Mouse (Mus musculus): Measurements from ENCODE around the gene Tbx6. TPM values are rescaled to one million over a fixed set of nuclear protein-coding genes. Genes with fewer than 3 reads are reported as not detected.
"Not testable (repeated sequence)": the region's sequence is repeated elsewhere in the genome, so short reads cannot be mapped to it uniquely, and the experiment has no call there.

Gene Tbx6
- polyA plus RNA-seq, 1 experiment from 2014 or later: 0.29 TPM

DNA sequence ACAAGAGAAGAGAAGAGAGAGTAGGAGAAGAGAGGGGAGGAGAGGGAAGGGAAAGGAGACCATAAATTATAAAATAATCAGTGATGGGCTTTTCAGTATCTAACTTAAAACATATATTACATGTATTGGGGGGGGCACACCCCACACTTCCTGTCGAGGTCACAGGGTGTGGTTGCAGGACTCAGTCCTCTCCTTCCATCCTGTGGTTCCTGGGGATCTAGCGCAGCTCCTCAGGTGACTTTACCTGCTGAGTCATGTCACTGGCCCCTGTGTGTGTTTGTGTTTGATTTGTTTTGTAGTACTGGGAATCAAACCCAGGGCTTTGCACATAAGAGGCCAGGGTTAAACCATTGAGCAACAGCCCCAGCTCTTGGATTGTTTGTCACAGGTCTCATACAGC, 6.8 kb upstream of the Tbx6 start:
- 47% methylated on average over 2 of the region's 2 CpGs for WGBS (ENCODE audit: insufficient replicate concordance)
- DNase-seq: no peak

DNA sequence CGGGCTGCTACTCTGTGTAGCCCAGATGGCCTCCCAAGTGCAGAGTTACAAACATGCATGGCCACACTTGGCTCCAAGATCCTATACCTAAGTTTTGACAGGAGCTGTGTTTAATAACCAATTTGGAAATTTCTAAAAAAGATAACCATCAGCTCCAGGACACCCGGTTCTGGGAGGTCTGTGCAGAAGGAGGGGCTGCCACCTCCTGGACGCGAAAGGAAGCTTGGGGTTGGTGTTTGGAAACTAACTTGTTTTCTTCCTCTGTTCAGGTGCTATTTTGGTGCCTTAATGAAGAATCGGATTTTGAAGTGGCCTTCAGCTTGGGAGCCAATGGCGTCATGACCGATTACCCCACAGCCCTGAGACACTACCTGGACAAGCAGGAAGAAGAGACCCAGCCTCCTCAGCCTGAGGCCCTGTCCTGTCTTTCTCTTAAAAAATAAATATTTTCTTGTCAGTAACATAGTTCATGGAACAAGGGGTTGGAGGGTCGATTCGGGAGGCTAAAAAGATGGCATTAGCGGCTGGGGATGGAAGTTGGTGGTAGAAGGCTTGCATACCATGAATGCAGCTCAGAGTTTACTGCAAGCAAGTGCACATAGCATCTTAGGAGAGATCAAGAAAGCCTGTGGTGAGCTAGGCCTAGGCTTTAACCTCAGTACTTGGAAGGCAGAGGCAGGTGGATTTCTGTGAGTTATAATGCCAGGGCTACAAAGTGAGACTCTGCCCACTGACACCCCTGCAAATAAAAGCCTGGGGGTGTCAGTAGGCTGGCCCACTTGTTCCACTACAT, 5.9 kb upstream of the Tbx6 start:
- peak overlapping the region; percentile 96 for H3K27ac ChIP-seq (ENCODE audit: low read depth)
- TF ChIP-seq CTCF (IDR thresholded peaks at IDR 0.05; ENCODE audit: low read depth): peak; percentile 48
- TF ChIP-seq EP300 (IDR thresholded peaks at IDR 0.05; ENCODE audit: low read depth): no peak
- no peak overlapping the region for H3K4me2 ChIP-seq (ENCODE audit: low read depth, low read length)

More for the DNA sequence above, 6.8 kb upstream of the Tbx6 start:
- H3K4me3 ChIP-seq (ENCODE audit: low read depth, low read length): no peak overlapping the region
- TF ChIP-seq EP300 (IDR thresholded peaks at IDR 0.05; ENCODE audit: low read depth) (no peak), CTCF (IDR thresholded peaks at IDR 0.05; ENCODE audit: low read depth) (no peak)
- H3K27ac ChIP-seq (ENCODE audit: low read depth): no peak overlapping the region
- H3K4me2 ChIP-seq (ENCODE audit: low read depth, low read length): no peak overlapping the region
- ATAC-seq: no peak
- no peaks in the 10 kb centered on the region for H3K9me3 ChIP-seq (ENCODE audit: low read length)
- H3K4me1 ChIP-seq (ENCODE audit: insufficient read depth): peaks cover 30% of the 10 kb centered on the region
- H3K9ac ChIP-seq (replicated peaks): no peak overlapping the region
- peaks cover 20% of the 10 kb centered on the region for H3K36me3 ChIP-seq (replicated peaks; ENCODE audit: insufficient read depth, low read length)
- H3K27me3 ChIP-seq (ENCODE audit: insufficient read depth, low read length): no peaks in the 10 kb centered on the region

DNA sequence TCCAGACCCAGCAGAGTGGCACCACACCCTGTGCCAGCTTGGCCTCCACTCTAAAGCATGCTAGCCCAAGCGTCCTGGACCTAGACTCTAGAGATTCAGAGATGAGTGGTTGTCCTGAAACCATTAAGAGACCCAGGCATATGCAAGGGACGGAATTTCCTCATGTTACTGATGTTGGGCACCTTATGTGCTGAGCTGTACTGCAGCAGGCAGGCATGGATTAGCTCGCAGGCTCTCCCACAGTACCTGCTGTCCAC, 5.4 kb upstream of the Tbx6 start:
- H3K27me3 ChIP-seq (ENCODE audit: insufficient read depth, low read length): no peaks in the 10 kb centered on the region
- ATAC-seq (no peak), DNase-seq (no peak)
- H3K27ac ChIP-seq (ENCODE audit: low read depth): peak overlapping the region; percentile 96
- H3K9me3 ChIP-seq (ENCODE audit: low read length): no peaks in the 10 kb centered on the region
- H3K36me3 ChIP-seq (replicated peaks; ENCODE audit: insufficient read depth, low read length): peaks cover 17% of the 10 kb centered on the region
- 77% methylated on average over 3 of the region's 3 CpGs for WGBS (ENCODE audit: insufficient replicate concordance)
- H3K9ac ChIP-seq (replicated peaks): no peak overlapping the region
- no peak overlapping the region for H3K4me3 ChIP-seq (ENCODE audit: low read depth, low read length)
- no peak for TF ChIP-seq EP300 (IDR thresholded peaks at IDR 0.05; ENCODE audit: low read depth)
- no peak for TF ChIP-seq CTCF (IDR thresholded peaks at IDR 0.05; ENCODE audit: low read depth)
- peaks cover 40% of the 10 kb centered on the region for H3K4me1 ChIP-seq (ENCODE audit: insufficient read depth)
- peak overlapping the region; percentile 94 for H3K4me2 ChIP-seq (ENCODE audit: low read depth, low read length)

More for the DNA sequence above, 5.9 kb upstream of the Tbx6 start:
- Histone ChIP-seq H3K4me1 (ENCODE audit: insufficient read depth) (peaks cover 37% of the 10 kb centered on the region), H3K9ac (replicated peaks) (no peak overlapping the region), H3K27me3 (ENCODE audit: insufficient read depth, low read length) (no peaks in the 10 kb centered on the region), H3K36me3 (replicated peaks; ENCODE audit: insufficient read depth, low read length) (peaks cover 17% of the 10 kb centered on the region), H3K9me3 (ENCODE audit: low read length) (no peaks in the 10 kb centered on the region), H3K4me3 (ENCODE audit: low read depth, low read length) (no peak overlapping the region)
- no peak for DNase-seq
- WGBS (ENCODE audit: insufficient replicate concordance): 71% methylated on average over 10 of the region's 10 CpGs
- no peak for ATAC-seq

DNA sequence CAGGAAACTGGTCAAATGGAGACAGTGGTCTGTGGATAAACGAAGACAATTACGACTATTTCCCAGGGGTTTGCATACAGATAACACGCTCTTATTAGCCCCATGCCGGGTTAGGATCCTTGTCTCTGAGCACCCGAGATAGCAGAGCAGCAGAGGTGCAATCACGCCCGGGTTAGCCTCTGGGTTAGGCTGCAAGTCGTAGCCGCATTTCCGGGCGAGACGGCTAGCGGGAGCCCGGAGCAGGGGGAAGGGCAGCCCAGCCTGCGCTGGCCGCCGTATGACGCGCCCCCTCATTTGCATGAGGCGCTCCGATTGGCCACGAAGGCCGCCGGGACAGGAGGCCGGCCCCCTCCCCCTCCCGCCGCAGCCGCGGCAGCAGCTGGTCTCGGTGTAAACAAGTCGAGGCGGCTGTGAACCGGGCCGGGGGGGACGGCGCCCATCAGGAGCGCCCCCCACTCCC, 4.7 kb upstream of the Tbx6 start, which contains the start of gene Ypel3:
Gene Ypel3, plus strand, starts transcription at position 358 of the 460 bp plus-strand sequence.
- TF ChIP-seq EP300 (IDR thresholded peaks at IDR 0.05; ENCODE audit: low read depth): peak; percentile 38; the same call in 1 of the 2 replicates
- TF ChIP-seq CTCF (IDR thresholded peaks at IDR 0.05; ENCODE audit: low read depth): no peak; the same call in 1 of the 2 replicates
- H3K27me3 ChIP-seq (ENCODE audit: insufficient read depth, low read length): no peaks in the 10 kb centered on the region
- under 1% methylated on average over 35 of the region's 37 CpGs for WGBS (ENCODE audit: insufficient replicate concordance)
- H3K9ac ChIP-seq (replicated peaks): peak within 1 kb of the TSS; percentile 99
- H3K27ac ChIP-seq (ENCODE audit: low read depth): peak within 1 kb of the TSS; percentile 96
- peak within 1 kb of the TSS; percentile 89 for H3K4me3 ChIP-seq (ENCODE audit: low read depth, low read length)
- H3K9me3 ChIP-seq (ENCODE audit: low read length): no peaks in the 10 kb centered on the region
- H3K4me2 ChIP-seq (ENCODE audit: low read depth, low read length): peak within 1 kb of the TSS; percentile 94
- peak; percentile 93 for ATAC-seq
- peaks cover 14% of the 10 kb centered on the region for H3K36me3 ChIP-seq (replicated peaks; ENCODE audit: insufficient read depth, low read length)
- DNase-seq: peak; percentile 97
- H3K4me1 ChIP-seq (ENCODE audit: insufficient read depth): peaks cover 48% of the 10 kb centered on the region

DNA sequence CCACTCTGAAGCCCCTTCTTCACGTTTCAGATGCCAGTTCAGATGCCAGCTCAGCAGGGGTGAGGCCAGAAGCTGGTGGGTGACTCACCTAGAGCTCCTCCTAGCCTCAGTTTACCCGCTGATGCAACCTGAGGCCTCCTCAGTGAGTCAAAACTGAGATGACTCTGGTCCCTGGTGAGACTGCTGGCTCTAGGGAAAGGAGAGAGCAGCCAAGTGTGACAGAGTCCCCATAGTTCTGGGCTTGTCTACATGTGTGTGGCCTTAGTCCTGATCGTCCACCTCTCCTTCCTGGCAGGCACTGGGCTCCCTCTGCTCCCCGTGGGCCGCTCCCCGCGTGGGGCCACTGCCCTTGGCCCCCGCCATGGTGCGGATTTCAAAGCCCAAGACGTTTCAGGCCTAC, 3.8 kb upstream of the Tbx6 start:
- Histone ChIP-seq H3K4me3 (ENCODE audit: low read depth, low read length) (peak overlapping the region; percentile 89), H3K27me3 (ENCODE audit: insufficient read depth, low read length) (no peaks in the 10 kb centered on the region), H3K36me3 (replicated peaks; ENCODE audit: insufficient read depth, low read length) (peaks cover 14% of the 10 kb centered on the region), H3K4me1 (ENCODE audit: insufficient read depth) (peaks cover 55% of the 10 kb centered on the region), H3K9ac (replicated peaks) (peak overlapping the region; percentile 99), H3K27ac (ENCODE audit: low read depth) (peak overlapping the region; percentile 96), H3K4me2 (ENCODE audit: low read depth, low read length) (peak overlapping the region; percentile 94), H3K9me3 (ENCODE audit: low read length) (no peaks in the 10 kb centered on the region)
- no peak for ATAC-seq
- no peak for TF ChIP-seq CTCF (IDR thresholded peaks at IDR 0.05; ENCODE audit: low read depth)
- TF ChIP-seq EP300 (IDR thresholded peaks at IDR 0.05; ENCODE audit: low read depth): no peak
- no peak for DNase-seq
- 48% methylated on average over 9 of the region's 10 CpGs for WGBS (ENCODE audit: insufficient replicate concordance)

DNA sequence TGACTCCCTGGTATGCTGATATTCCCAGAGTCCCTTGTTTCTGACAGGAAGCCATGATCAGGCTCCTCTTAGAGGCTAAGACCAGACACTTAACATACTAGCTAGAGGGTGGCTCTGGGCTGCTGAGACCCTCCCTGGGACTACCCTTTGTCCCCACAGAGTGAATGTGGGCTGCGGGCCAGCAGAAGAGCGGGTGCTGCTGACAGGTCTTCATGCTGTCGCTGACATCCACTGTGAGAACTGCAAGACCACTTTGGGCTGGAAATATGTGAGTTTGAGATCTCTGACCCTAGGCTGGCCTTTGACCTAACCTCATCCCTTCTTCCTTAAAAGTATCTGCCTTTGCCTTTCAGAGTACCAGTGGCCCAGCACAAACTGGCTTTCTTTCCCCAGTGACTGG, 3.1 kb upstream of the Tbx6 start:
- Histone ChIP-seq H3K4me3 (ENCODE audit: low read depth, low read length) (peak overlapping the region; percentile 89), H3K27me3 (ENCODE audit: insufficient read depth, low read length) (no peaks in the 10 kb centered on the region), H3K27ac (ENCODE audit: low read depth) (peak overlapping the region; percentile 13; the same call in 1 of the 2 replicates), H3K9ac (replicated peaks) (peak overlapping the region; percentile 99; the same call in 1 of the 2 replicates), H3K9me3 (ENCODE audit: low read length) (no peaks in the 10 kb centered on the region), H3K4me2 (ENCODE audit: low read depth, low read length) (peak overlapping the region; percentile 94), H3K36me3 (replicated peaks; ENCODE audit: insufficient read depth, low read length) (peaks cover 14% of the 10 kb centered on the region), H3K4me1 (ENCODE audit: insufficient read depth) (peaks cover 60% of the 10 kb centered on the region)
- ATAC-seq: no peak
- DNase-seq: no peak
- 92% methylated on average over 3 of the region's 3 CpGs for WGBS (ENCODE audit: insufficient replicate concordance)
- TF ChIP-seq CTCF (IDR thresholded peaks at IDR 0.05; ENCODE audit: low read depth) (no peak), EP300 (IDR thresholded peaks at IDR 0.05; ENCODE audit: low read depth) (no peak)

DNA sequence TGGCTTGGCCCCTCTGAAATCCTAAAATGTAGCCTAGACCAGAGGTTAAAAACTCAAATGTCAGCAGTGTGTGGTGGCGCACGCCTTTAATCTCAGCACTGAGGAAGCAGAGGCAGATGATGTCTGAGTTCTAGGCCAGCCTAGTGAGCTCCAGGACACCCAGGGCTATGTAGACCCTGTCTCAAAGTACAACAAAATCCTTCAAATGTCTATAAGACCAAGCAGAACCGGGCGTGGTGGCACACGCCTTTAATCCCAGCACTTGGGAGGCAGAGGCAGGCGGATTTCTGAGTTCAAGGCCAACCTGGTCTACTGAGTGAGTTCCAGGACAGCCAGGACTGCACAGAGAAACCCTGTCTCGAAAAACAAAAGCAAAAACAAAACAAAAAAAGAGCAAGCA, 2.2 kb upstream of the Tbx6 start:
- WGBS (ENCODE audit: insufficient replicate concordance): 84% methylated on average over 7 of the region's 7 CpGs
- H3K9me3 ChIP-seq (ENCODE audit: low read length); DNase-seq; H3K27me3 ChIP-seq (ENCODE audit: insufficient read depth, low read length); H3K27ac ChIP-seq (ENCODE audit: low read depth); H3K4me3 ChIP-seq (ENCODE audit: low read depth, low read length); H3K4me2 ChIP-seq (ENCODE audit: low read depth, low read length); ATAC-seq; H3K9ac ChIP-seq (replicated peaks): not testable (repeated sequence)
- peaks cover 18% of the 10 kb centered on the region for H3K36me3 ChIP-seq (replicated peaks; ENCODE audit: insufficient read depth, low read length)
- H3K4me1 ChIP-seq (ENCODE audit: insufficient read depth): peaks cover 58% of the 10 kb centered on the region

Measured in liver, postnatal 0 days (tissue).